Mouse (Mus musculus): ENCODE data around the gene Plekhf1. TPM values are rescaled to one million over a fixed set of nuclear protein-coding genes. Genes with fewer than 3 reads are reported as not detected.

The Plekhf1 gene
- total RNA-seq, 2 experiments from 2014 or later, result 5.0 to 7.5 TPM

DNA sequence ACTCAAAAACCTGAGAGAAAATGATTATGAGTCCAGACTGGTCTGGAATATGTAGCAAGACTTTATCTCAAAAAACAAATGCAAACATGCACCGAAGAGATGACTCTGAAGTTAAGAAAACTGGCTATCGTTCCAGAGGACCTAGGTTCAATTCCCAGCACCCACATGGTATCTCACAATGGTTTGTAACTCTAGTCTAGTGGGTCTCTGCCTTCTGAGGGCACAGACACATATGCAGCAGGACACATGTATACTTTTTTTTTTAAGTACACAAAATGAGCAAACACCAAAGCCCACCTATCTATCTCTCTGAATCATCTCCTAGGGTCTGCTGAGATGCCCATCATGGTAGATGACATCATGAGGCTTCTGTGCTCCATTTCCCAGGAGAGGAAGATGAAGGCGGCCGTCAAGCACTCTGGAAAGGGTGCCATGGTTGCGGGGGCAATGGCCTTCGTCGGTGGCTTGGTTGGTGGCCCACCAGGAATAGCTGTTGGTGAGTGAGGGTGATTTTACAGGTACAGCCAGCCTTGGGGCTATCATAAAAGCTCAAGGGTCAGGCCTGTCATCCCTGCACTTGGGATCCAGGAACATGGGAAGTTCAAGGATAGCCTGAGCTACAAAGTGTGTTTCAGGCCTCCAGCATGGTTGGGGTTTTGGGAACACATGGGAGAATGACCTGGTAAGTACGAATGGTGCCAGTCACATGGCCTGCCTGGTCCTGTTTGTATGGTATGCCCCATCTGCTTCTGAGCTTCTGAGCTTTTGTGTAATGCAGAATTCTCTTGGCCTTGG, 39.3 kb downstream of the Plekhf1 start:
- DNase-seq, result no peak

DNA sequence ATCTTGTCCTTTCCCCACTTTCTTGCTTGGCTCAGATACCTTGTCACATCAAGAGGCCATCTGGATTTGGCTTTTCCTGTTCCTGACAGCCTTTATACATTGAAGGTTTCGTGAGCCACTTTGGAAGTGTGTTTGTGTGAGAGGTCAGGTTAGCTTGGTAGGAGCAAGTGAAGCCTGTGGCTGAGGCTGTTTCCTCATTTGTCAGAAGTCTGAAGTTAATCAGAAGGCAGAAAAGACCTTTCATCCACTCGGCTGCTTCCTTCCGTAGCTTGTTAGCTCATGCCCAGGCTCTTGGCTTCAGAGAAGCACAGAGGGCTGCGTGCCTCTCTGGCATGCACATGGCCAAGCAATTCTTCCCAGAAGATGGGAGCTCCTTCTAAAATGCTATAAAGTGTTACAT, 40.0 kb downstream of the Plekhf1 start:
- DNase-seq, result no peak

DNA sequence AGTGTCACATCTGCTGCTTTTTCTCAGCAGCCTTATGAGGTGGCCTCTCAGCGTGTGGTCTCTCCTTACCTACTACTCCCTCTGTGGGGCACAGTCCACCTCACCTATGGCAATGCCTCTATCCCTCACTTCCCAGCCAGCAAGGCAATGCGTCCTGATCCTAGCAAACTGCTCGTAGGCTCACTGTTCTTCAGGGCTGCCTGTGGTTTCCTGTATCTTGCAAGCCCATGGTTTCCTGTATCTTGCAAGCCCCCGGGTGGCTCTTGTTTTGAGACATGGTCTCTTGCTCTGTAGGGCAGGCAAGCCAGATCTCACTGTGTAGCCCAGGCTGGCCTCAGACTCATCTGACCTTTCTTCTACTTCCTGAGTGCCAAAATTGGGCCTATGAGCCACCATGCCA, 41.0 kb downstream of the Plekhf1 start:
- no peak for DNase-seq

DNA sequence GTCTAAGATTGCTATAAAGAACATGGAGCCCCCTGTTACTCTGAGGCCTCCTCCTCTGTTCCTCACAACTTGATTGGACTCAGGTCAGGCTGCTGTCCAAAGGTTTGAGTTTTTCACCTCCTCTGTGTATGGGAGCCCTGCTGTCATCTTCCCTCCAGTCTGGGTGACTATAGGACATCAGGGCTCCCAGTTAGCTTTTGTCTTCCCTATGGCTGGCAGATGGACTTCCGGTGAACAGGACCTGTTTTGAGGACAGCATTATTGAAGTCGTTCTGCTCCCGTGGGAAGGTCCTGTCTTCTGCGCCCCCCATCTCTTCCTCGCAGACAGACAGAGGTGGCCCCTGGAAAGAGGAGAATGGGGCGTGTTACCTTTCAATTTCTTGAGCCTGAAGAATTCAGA, 43.0 kb downstream of the Plekhf1 start:
- DNase-seq, result no peak

DNA sequence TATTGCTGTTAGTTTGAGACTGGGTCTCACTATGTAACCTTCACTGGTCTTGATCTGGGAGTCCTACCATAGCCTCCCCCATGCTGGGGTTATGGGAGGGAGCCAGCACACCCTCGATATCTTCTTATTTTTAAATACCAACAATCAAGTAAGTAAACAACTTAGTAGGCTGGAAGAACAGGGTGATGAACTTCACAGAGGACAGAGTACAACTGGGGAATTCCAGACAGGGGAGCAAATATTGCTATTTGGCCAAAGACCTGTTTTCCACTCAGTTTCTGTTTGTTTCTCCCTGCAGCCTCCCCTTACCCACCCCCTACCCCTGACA, 43.4 kb downstream of the Plekhf1 start:
- DNase-seq, result no peak

DNA sequence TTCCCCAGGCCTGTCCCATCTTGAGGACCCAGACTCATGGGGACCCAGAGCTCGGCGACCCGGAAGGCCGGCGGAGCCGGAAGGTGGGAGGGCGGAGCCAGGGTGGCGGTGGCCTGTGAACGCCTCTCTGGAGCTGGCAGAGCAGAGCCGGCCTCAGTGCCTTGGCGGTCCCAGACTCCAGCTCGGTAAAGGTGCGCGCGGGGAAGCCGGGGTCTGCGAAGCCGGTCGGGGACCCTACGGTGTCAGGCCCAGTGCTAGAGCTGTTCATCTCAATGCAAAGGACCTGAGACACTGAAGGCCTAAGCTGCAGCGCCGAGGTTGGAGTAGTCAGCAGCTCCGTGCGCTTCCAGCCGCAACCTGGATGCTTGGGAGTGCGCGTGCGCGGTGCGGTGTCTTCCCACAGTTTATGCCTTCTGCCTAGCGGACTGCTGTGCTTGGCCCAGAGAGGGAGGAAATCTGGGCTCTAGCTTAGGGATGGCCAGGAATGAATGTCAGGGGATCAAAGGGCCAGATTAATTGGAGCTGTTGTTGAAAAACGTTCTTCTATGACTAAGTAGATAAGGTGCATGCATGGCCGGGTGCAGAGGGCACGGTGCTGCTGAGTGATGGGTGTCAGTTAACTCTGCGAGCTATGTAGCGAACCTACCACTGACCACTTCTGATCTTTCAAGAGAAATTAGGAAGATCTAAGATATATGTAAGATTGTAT, 44.0 kb downstream of the Plekhf1 start:
- DNase-seq, result peak; percentile 81

DNA sequence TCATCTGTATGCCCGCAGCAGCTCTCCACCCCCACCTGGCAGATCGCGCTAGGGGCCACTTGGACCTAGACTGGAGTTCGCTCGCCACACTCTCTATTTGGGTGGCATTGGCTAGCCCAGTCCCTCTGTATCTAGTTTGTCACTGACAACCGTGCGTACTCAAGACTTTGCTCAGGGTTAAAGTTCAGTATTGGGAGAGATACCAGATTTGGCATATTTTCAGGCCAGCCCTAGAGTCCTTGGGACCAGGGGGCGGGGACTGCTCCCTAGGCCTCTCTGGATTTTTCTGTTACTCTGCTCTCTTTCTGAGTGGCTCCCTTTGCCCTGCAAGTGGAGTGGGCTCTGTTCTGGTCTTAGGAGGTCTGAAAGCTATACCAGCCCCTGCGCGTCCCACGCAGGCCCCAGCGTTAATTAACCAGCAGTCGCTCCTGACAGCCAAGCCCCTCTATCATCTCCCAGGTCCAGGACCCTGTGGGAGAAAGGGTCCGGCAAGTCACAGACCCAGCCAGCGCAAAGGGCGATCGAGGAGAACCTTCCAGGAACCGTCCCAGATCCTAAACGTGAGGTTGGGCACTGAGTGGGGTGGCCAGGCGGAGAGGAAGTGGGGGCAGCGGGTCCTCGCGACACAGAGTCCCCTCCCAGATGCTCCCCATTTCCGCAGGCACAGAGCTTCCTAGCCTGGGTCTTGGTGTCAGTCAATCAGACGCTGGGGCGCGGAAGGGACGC, 44.7 kb downstream of the Plekhf1 start, which contains the start of gene 1600014C10Rik:
Gene 1600014C10Rik, plus strand, starts transcription at position 256 of the 726 bp plus-strand sequence.
- DNase-seq, result peak; percentile 24

DNA sequence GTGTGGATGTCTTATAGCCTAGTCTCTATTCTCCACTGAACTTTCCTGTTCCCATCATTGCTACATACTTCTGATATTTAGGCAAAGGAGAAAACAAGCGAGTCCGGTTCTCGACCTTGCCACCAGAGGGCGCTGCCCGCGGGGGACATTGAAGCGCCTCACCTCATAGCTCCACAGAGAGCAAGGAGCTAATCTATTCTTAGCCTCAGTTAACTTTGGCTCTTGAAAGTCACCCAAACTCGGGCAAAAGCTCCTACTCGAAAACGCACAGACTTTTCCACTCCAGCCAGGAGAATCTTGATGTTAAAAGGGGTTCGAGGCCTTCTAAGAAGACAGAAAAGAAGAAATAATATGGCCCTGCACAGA, 45.2 kb downstream of the Plekhf1 start:
- DNase-seq, result peak; percentile 76

DNA sequence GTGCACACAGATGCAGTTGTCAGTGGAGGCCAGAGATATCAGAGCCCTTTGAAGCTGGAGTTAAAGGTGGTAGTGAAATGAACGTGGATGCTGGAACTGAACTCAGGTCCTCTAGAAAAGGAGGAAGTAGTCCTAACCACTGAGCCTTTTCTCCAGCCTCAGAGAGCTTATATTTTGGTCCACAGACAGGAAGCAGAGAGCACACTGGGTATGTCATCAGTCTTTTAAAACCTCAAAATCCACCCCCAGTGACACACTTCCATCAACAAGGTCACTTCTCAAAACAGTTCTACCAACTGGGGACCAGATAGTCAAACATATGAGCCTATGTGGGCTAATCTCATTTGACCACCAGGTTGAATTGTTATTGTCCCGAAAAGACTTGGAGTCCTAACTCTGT, 46.5 kb downstream of the Plekhf1 start:
- no peak for DNase-seq

DNA sequence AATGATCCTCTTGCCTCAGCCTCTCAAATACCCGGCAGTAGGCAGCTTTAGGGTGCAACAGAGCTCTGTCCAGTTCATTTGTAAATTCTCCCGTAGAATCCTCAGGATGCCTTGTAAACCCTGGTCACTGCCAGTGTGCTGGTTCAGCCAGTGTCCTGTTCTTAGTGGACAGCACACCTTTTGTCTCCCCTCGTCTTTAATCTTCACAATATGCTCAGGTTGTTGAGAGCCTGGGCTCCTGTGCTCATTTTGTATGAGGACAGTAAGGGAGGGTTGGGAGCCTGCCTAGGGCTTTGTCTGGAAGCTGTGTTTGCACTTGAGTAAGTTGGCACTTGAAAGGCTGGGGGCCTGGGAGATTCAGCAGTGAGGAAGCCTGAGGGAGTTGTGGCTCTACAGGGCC, 47.9 kb downstream of the Plekhf1 start:
- no peak for DNase-seq

DNA sequence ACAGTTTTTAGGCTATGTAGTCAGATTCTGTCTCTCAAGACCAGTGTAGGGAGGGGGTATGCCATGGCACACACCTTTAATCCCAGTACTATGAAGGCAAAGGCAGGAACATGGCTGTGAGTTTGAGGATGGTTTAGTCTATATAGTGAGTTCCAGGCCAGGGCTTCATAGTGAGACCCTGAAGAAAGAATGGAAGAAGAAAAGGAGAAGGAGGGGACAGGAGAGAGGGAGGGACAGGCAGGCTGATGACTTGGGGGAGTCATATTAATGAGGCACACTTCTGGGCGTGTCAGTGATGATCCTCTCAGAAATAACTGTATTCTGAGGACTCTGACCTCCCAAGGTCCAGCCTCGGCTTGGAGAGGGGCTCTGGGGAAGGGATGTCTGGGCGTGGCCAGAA, 51.8 kb downstream of the Plekhf1 start:
- DNase-seq, result no peak

DNA sequence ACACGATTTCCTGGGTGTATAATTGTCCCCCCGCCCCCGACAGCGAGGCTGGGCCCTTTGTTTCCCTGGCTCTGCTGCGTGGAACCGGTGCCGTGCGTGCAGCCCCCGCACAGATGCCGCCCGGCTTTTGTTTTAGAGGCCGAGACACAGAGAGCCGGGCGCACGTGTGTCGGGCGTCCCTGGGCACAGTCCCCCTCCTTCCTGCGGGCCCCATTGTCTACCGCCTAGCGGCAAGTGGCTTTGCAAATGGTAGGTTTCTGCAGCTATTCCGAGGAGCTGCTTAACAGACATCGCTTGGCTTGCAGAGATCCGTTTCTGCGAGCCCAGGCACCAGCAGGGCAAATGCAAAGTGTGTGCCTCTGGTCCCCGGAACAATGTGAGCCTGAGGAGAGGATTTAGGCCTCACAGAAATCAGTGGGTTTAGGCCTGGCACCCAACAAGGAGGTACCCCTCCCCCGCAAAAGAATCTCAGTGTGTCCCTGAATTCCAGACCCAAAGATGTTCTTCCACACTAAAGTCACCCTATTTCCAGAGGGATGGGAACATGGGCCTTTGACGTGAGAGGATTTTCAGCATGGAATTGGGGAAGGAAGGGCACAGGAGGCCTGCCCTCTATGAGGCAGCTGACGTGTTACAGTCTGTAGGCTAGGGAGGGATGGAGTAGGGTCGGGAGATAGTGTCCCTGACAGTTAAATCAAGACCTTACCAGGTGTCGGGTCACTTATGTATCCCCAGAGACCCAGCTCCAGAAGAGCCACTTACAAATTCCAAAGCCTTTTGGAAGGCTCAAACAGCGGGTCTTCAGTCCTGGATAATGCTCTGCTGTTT, 53.3 kb downstream of the Plekhf1 start:
- DNase-seq, result no peak

DNA sequence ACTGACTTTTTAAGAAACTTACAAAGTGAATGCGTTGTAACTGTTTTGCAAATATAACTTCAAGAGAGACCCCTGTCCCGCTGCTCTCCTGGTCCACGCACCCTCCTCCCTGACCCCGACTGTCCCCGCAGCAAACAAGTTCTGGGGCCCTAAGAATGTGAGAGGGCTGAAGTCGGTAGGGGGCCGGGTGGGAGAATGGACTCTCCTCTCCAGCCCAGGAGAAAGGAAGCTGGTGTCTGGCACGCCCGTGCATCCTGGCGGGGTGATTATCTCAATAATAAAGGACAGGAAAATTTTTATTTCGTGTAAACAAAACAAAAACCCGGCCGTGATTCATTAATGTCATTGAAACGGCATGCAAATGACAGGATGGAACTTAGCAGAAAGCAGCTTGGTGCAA, 53.9 kb downstream of the Plekhf1 start:
- no peak for DNase-seq

DNA sequence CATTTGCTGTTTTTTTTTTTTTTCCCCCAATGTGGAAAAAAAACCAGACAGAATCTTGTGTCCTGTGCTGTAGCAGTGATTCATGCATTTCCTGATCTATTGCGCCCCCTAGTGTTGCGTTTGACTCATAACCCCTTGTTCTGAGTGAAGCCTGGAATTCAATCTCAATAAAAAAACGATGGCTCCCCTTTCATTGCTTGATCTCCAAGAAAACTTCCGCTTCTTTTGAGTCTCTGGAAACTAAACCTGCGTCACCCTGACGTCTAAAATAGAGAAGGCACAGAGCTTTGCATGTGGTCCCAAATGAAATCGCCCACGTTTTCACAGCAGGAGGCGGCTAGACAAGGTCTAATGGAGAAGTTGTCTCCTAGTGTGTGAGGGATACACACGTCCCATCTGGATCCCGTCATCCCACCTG, 60.1 kb downstream of the Plekhf1 start:
- DNase-seq, result no peak

Other genes starting within 250 kb of the Plekhf1 start
- 10 to 100 TPM; 20.5 to 25.2 TPM for gene Uri1, start 204.5 kb downstream of the Plekhf1 start, total RNA-seq (2021)
- gene Ccne1, start 120.5 kb downstream of the Plekhf1 start, total RNA-seq (2021), result 1 to 10 TPM in 1 of 2 experiments, under 1 TPM in 1; 0.33 to 1.3 TPM
- gene 1600014C10Rik, start 44.8 kb downstream of the Plekhf1 start, total RNA-seq (2021), result 10 to 100 TPM; 21.2 to 23.0 TPM
- 1 to 10 TPM; 8.3 to 9.0 TPM for gene Pop4, start 43.4 kb upstream of the Plekhf1 start, total RNA-seq (2021)

Measured in gastrocnemius, postnatal 25 days (tissue).